Mouse (Mus musculus): ENCODE measurements around the gene Kansl2.

The Kansl2 gene

GRCm38 (mm10) chr15:98533881-98534627 lies at the start of gene Kansl2:
Gene Kansl2, minus strand, starts transcription at chr15:98534264.
- peak; percentile 99 for DNase-seq (ENCODE audit: low read depth, low spot score)

DNA sequence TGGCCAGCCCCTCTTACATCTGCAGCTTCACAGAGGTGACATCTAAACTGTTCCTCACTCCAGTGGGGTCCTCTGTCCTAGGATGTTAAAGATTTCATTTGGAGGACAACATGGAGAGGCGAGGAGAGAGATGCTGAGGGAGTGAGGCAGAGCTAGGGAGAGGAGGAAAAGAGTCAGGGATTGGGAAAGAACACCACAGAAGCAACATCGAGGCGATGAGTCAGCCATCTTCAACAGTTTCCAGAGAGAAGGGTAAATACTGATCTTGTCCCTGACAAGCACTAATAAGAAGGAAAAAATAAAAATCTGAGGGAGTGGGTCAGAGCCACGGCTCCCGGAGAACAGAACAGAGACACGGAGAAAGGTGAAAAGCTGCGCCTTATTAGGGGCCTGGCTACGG lies 48.9 kb upstream of the Kansl2 start:
- no peak for DNase-seq (ENCODE audit: low read depth, low spot score)

DNA sequence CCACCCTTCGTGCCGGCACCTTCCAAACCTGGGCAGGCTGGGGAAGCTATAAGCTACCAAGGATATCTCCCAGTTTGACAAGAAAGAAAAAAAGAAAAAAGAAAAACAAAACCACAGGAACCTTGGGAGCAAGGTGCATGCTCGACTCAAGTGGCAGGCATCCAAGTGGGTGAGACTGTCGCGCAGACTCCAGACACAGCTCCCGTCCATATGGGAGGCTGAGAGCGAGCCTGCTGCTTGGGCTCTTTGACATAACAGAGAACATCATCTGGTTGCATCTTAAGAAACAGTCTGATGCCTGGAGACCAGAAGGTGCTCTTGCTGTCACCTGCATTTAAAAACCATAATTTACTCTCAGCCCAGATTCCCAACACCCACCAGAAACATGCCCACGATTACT lies 48.3 kb upstream of the Kansl2 start:
- no peak for DNase-seq (ENCODE audit: low read depth, low spot score)

- DNase-seq (ENCODE audit: low read depth, low spot score), result peak; percentile 74
Measured at GRCm38 (mm10) chr15:98579795-98580464, 45.9 kb upstream of the Kansl2 start.

- DNase-seq (ENCODE audit: low read depth, low spot score), result no peak
Measured at GRCm38 (mm10) chr15:98579310-98579709, 45.2 kb upstream of the Kansl2 start.

GRCm38 (mm10) chr15:98573293-98573692 lies 39.2 kb upstream of the Kansl2 start:
- DNase-seq (ENCODE audit: low read depth, low spot score), result no peak

GRCm38 (mm10) chr15:98570873-98571538 lies 36.9 kb upstream of the Kansl2 start, which contains the start of the genes Ccnt1 and 4930415O20Rik:
Gene Ccnt1, minus strand, starts transcription at chr15:98570923.
Gene 4930415O20Rik, plus strand, starts transcription at chr15:98571004.
- no peak for DNase-seq (ENCODE audit: low read depth, low spot score)

- no peak for DNase-seq (ENCODE audit: low read depth, low spot score)
Measured at GRCm38 (mm10) chr15:98569795-98570365, 35.8 kb upstream of the Kansl2 start.

GRCm38 (mm10) chr15:98569216-98569615 lies 35.2 kb upstream of the Kansl2 start:
- no peak for DNase-seq (ENCODE audit: low read depth, low spot score)

- DNase-seq (ENCODE audit: low read depth, low spot score), result no peak
Measured at GRCm38 (mm10) chr15:98568256-98569033, 34.4 kb upstream of the Kansl2 start.

DNA sequence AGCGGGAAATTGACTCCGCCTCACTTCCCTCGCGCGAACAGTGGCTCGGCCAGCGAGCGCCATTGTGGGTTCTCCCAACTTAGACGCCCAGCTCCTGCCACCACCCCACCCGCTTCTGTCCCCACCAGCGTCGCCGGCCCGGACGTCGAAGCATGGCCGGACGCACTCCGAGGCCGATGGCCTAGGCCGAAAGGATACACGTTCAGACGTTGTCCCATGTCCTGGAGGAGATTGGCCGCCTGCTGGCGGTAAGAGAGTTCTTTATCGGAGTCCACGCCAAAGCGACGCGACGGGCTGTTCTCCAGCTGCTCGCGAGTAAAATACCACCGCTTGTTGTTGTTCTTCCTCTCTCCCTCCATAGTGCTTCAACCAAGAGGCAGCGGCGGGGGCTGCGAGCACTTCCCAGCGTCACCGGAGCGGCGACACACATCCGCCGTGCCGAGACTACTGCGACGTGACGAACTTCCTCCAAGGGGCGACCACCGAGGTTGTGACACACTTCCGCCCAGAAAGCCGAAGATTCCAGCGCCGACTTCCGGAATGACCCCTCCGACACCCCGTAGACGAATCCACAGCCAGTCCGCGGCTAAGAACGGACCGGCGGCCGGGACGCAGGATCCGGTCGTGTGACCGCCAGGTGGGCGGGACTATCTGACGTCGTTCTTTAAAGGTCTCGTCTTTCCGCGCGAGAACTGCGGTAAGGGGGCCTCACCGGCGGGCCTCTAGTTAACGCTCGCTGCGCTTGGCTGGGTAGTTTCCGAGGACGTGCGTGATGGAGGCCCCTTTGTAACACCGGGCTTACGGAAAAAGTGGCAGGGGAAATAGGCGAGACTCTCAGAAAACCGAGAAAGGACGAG lies 33.4 kb upstream of the Kansl2 start:
- peak; percentile 99 for DNase-seq (ENCODE audit: low read depth, low spot score)

- no peak for DNase-seq (ENCODE audit: low read depth, low spot score)
Measured at GRCm38 (mm10) chr15:98566973-98567277, 32.9 kb upstream of the Kansl2 start.

- DNase-seq (ENCODE audit: low read depth, low spot score), result no peak
Measured at GRCm38 (mm10) chr15:98557186-98557585, 23.1 kb upstream of the Kansl2 start.

- peak; percentile 57 for DNase-seq (ENCODE audit: low read depth, low spot score)
Measured at GRCm38 (mm10) chr15:98555881-98556280, 21.8 kb upstream of the Kansl2 start.

- no peak for DNase-seq (ENCODE audit: low read depth, low spot score)
Measured at GRCm38 (mm10) chr15:98552758-98553157, 18.7 kb upstream of the Kansl2 start.

DNA sequence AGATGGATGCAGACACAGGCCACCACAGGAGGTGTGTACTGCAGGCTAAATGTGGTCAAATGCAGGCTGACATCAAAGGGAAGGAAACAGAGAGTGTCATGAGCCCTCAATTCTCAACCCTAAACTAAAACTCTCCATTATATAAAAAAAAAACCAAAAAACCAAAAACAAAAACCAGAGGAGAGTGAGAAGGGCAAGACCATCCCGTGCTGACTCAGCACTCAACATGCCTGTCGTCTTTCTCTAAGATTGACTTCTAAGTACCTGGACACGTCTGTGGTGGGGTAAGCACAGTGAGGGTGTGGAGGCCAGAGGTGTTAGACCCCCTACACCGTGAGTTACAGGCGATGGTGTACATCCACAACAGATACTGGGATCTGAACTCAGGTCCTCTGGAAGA lies 12.8 kb upstream of the Kansl2 start:
- no peak for DNase-seq (ENCODE audit: low read depth, low spot score)

GRCm38 (mm10) chr15:98545151-98545550 lies 11.1 kb upstream of the Kansl2 start:
- DNase-seq (ENCODE audit: low read depth, low spot score), result no peak

GRCm38 (mm10) chr15:98543341-98543740 lies 9.3 kb upstream of the Kansl2 start:
- peak; percentile 52 for DNase-seq (ENCODE audit: low read depth, low spot score)

DNA sequence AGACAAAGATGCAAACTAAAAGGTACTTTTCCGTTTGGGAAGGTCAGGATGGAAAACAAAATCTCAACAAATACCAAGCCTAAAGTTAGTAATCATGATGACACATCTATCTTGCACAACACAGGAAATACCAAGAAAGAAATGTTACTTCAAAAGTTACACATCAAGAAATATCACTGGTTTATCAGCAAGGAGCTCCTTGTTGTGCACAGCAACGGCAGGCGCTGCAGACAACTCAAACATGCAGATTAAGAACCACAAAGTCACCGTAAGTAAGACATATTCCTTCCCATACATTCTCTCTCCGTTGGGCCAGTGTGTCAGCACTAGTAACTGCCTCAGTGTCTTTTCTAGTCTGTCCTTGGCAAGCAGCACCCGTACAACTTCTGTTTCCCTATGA lies 7.0 kb upstream of the Kansl2 start:
- DNase-seq (ENCODE audit: low read depth, low spot score), result no peak

GRCm38 (mm10) chr15:98537923-98538322 lies 3.9 kb upstream of the Kansl2 start:
- DNase-seq (ENCODE audit: low read depth, low spot score), result no peak

All from skeletal muscle tissue, adult 2 months (tissue).